Mouse (Mus musculus) urinary bladder, postnatal 0 days (tissue): Measurements from ENCODE around the gene Slc38a4. TPM values are rescaled to one million over a fixed set of nuclear protein-coding genes. Genes with fewer than 3 reads are reported as not detected.

Source experiments
- polyA plus RNA-seq: library from polyadenylated mRNA; unstranded; fragments of >200 nt; fragmentation: Nextera tagmentation; extraction: Ambion mirVana; gene quantifications from 2 replicates; pipeline ENCODE4 v1.2.1, GENCODE M21; 2015

Gene Slc38a4
- polyA plus RNA-seq = 30.3 and 44.6 TPM in 2 replicates

GRCm38 (mm10) chr15:97055794-97056193, at the start of gene Slc38a4:
Gene Slc38a4 (minus strand): TSS chr15:97055956.

Other genes starting within 250 kb of the Slc38a4 start
- 4.1 and 4.7 TPM in 2 replicates for gene Pced1b, start 191.2 kb upstream of the Slc38a4 start, polyA plus RNA-seq
- 7.6 and 8.1 TPM in 2 replicates for gene Amigo2, start 191.3 kb upstream of the Slc38a4 start, polyA plus RNA-seq